ENCODE assay signal across 8 mouse cellular contexts in genomic region chr2:110564673-110565627, GRCm38 (mm10). TPM values are rescaled to one million over a fixed set of nuclear protein-coding genes. Genes with fewer than 3 reads are reported as not detected.
DNase-seq lines count a peak whose midpoint lies in the region; ATAC-seq and TF ChIP-seq lines count a peak whose summit lies in the region.

No protein-coding gene starts in this region.

- H3K4me1 ChIP-seq in embryonic facial prominence, embryonic 12.5 days, result peaks cover 3% of the 10 kb centered on the region; the same call in 1 of the 2 replicates
- no peaks in the 10 kb centered on the region for H3K4me1 ChIP-seq in heart, adult 2 months (ENCODE audit: control insufficient read depth, insufficient read depth, low read length)
- no peaks in the 10 kb centered on the region for H3K4me1 ChIP-seq in kidney, embryonic 15.5 days
- H3K4me1 ChIP-seq in limb, embryonic 12.5 days (replicated peaks), result peaks cover 14% of the 10 kb centered on the region; the same call in 1 of the 2 replicates
- H3K4me1 ChIP-seq in midbrain, postnatal 0 days (ENCODE audit: insufficient read depth, low read length), result no peaks in the 10 kb centered on the region

- peak; percentile 10 for DNase-seq in 3134 (ENCODE audit: extremely low read depth, insufficient read length, low spot score)
- DNase-seq in adrenal gland, postnatal 14 days, result peak; percentile 81
- DNase-seq in heart, adult 2 months, result peak in 1 of 2 experiments; percentile 5
- DNase-seq in midbrain, postnatal 0 days (ENCODE audit: low spot score), result peak; percentile 93
- DNase-seq in urinary bladder, postnatal 25 days (ENCODE audit: low spot score), result peak; percentile 61

- peak; percentile 89 for TF ChIP-seq CTCF in heart, adult 2 months (IDR thresholded peaks at IDR 0.05)
- TF ChIP-seq CTCF in midbrain, postnatal 0 days (IDR thresholded peaks at IDR 0.05), result peak; percentile 88

- peak; percentile 86 for ATAC-seq in embryonic facial prominence, embryonic 12.5 days (ENCODE audit: insufficient number of reproducible peaks, insufficient read depth, low FRiP score, low TSS enrichment)
- peak; percentile 89 for ATAC-seq in kidney, embryonic 15.5 days (replicated peaks; ENCODE audit: low FRiP score)
- peak; percentile 77 for ATAC-seq in limb, embryonic 12.5 days (ENCODE audit: insufficient number of reproducible peaks, insufficient read depth, low FRiP score, low TSS enrichment, low read depth)
- ATAC-seq in midbrain, postnatal 0 days (ENCODE audit: low FRiP score), result peak; percentile 79

- no peaks in the 10 kb centered on the region for H3K79me2 ChIP-seq in heart, adult 2 months (replicated peaks; ENCODE audit: control insufficient read depth, insufficient read depth, low read length)

- intact Hi-C loops in heart, adult 2 months (cut with DNase I), result loop anchor here (1.0 to 5.0 kb wide), 3 partner anchors 78 to 662 kb away; no protein-coding TSS in a partner anchor

- 34% methylated on average over 5 of the region's 5 CpGs for WGBS in embryonic facial prominence, embryonic 12.5 days
- 32% methylated on average over 5 of the region's 5 CpGs for WGBS in heart, adult 2 months
- 31% methylated on average over 5 of the region's 5 CpGs for WGBS in kidney, embryonic 15.5 days
- 33% methylated on average over 5 of the region's 5 CpGs for WGBS in limb, embryonic 12.5 days
- WGBS in midbrain, postnatal 0 days, result 38% methylated on average over 5 of the region's 5 CpGs

- H3K36me3 ChIP-seq in embryonic facial prominence, embryonic 12.5 days, result no peaks in the 10 kb centered on the region
- H3K36me3 ChIP-seq in heart, adult 2 months (ENCODE audit: control insufficient read depth, insufficient read depth, low read length), result no peaks in the 10 kb centered on the region
- no peaks in the 10 kb centered on the region for H3K36me3 ChIP-seq in kidney, embryonic 15.5 days
- H3K36me3 ChIP-seq in limb, embryonic 12.5 days, result no peaks in the 10 kb centered on the region
- H3K36me3 ChIP-seq in midbrain, postnatal 0 days (ENCODE audit: insufficient read depth, low read length), result no peaks in the 10 kb centered on the region

- no peak overlapping the region for H3K4me3 ChIP-seq in embryonic facial prominence, embryonic 12.5 days
- no peak overlapping the region for H3K4me3 ChIP-seq in heart, adult 2 months
- H3K4me3 ChIP-seq in kidney, embryonic 15.5 days (replicated peaks), result no peak overlapping the region
- H3K4me3 ChIP-seq in limb, embryonic 12.5 days (replicated peaks), result no peak overlapping the region
- H3K4me3 ChIP-seq in midbrain, postnatal 0 days (ENCODE audit: low read depth, low read length), result no peak overlapping the region

- no peak overlapping the region for H3K27ac ChIP-seq in embryonic facial prominence, embryonic 12.5 days
- H3K27ac ChIP-seq in heart, adult 2 months, result no peak overlapping the region
- H3K27ac ChIP-seq in kidney, embryonic 15.5 days, result 0 out of 2 replicates have a peak overlapping the region, but pooled peaks have one; percentile 18
- peak overlapping the region; percentile 53 for H3K27ac ChIP-seq in limb, embryonic 12.5 days
- H3K27ac ChIP-seq in midbrain, postnatal 0 days (ENCODE audit: low read depth, low read length), result no peak overlapping the region

- no peak overlapping the region for H3K9ac ChIP-seq in embryonic facial prominence, embryonic 12.5 days
- H3K9ac ChIP-seq in heart, adult 2 months (ENCODE audit: low read depth, low read length), result no peak overlapping the region
- no peak overlapping the region for H3K9ac ChIP-seq in kidney, embryonic 15.5 days
- H3K9ac ChIP-seq in limb, embryonic 12.5 days (replicated peaks), result no peak overlapping the region
- H3K9ac ChIP-seq in midbrain, postnatal 0 days (replicated peaks; ENCODE audit: low read length, poor library complexity, severe bottlenecking), result no peak overlapping the region

- H3K4me2 ChIP-seq in embryonic facial prominence, embryonic 12.5 days (replicated peaks), result no peak overlapping the region
- no peak overlapping the region for H3K4me2 ChIP-seq in kidney, embryonic 15.5 days
- no peak overlapping the region for H3K4me2 ChIP-seq in limb, embryonic 12.5 days
- no peak overlapping the region for H3K4me2 ChIP-seq in midbrain, postnatal 0 days (ENCODE audit: low read depth, low read length, poor library complexity, severe bottlenecking)

- TF ChIP-seq EP300 in heart, adult 2 months (IDR thresholded peaks at IDR 0.05; ENCODE audit: insufficient read depth, low read depth, low read length), result no peak

- TF ChIP-seq POLR2A in heart, adult 2 months (IDR thresholded peaks at IDR 0.05; ENCODE audit: insufficient read depth, low read depth, low read length), result no peak

- no peaks in the 10 kb centered on the region for H3K9me3 ChIP-seq in embryonic facial prominence, embryonic 12.5 days
- no peaks in the 10 kb centered on the region for H3K9me3 ChIP-seq in kidney, embryonic 15.5 days (replicated peaks)
- H3K9me3 ChIP-seq in limb, embryonic 12.5 days, result no peaks in the 10 kb centered on the region
- no peaks in the 10 kb centered on the region for H3K9me3 ChIP-seq in midbrain, postnatal 0 days (ENCODE audit: low read length)

- H3K27me3 ChIP-seq in embryonic facial prominence, embryonic 12.5 days, result no peaks in the 10 kb centered on the region
- no peaks in the 10 kb centered on the region for H3K27me3 ChIP-seq in heart, adult 2 months (ENCODE audit: control insufficient read depth, insufficient read depth, low read length)
- no peaks in the 10 kb centered on the region for H3K27me3 ChIP-seq in kidney, embryonic 15.5 days
- H3K27me3 ChIP-seq in limb, embryonic 12.5 days, result no peaks in the 10 kb centered on the region
- H3K27me3 ChIP-seq in midbrain, postnatal 0 days (ENCODE audit: insufficient read depth, low read length), result no peaks in the 10 kb centered on the region

RNA-seq across cellular contexts. Expression of gene Slc5a12, which starts 32.1 kb away (rescaled TPM):
- not detected in 2 replicates for total RNA-seq in adrenal gland, postnatal 14 days (2021)
- not detected in 2 replicates for polyA plus RNA-seq in embryonic facial prominence, embryonic 12.5 days (2016; fragmentation: Nextera tagmentation; extraction: Ambion mirVana)
- not detected for total RNA-seq in heart, adult 2 months (2021)
- not detected in 2 replicates for polyA plus RNA-seq in heart, adult 2 months (2012; rRNA removed)
- polyA plus RNA-seq in kidney, embryonic 15.5 days (2015; fragmentation: Nextera tagmentation; extraction: Ambion mirVana), result 0.84 and 1.4 TPM in 2 replicates
- not detected in 2 replicates for polyA plus RNA-seq in limb, embryonic 12.5 days (2016; fragmentation: Nextera tagmentation; extraction: Ambion mirVana)
- total RNA-seq in midbrain, postnatal 0 days (2014; rRNA removed), result 0.28 TPM in 1 of 2 replicates, not detected in the other
- not detected in 2 replicates for polyA plus RNA-seq in midbrain, postnatal 0 days (2015; fragmentation: Nextera tagmentation; extraction: Ambion mirVana)

Comparison
In these comparisons a context has a peak if more than half of its experiments do, and no peak if none do; other contexts are left out.
1. H3K27ac ChIP-seq: peak in kidney, embryonic 15.5 days (single experiment) and limb, embryonic 12.5 days (single experiment); none in embryonic facial prominence, embryonic 12.5 days (single experiment), heart, adult 2 months (single experiment) and midbrain, postnatal 0 days (single experiment).
2. Peak in every context shown above with its lines, with median percentiles within 50 percentile points of each other: ATAC-seq.